Comparison of ENCODE assay signal across 7 mouse cellular contexts in the genomic region with DNA sequence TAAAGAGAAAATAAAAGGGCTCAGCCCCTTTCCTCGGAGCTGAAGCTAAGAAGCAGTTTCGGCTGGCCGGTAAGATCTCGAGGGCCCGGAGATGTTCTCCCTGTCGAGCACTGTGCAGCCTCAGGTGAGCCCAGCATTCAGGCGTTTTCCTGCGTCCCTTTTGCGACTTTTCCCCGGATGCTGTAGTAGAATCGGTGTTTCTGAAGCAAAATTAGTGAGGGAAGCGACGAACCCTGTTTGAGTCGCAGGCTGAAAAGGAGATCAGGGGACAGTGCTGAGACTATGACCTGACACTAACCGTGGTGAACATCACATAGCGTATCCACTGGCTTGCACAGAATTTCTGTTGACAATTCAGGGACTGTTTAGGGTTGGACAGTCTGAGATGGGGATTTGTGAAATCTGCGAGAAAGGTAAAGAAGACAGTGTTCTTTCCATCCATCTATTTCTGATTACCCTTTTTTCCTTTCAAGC. TPM values are rescaled to one million over a fixed set of nuclear protein-coding genes. Genes with fewer than 3 reads are reported as not detected.
DNase-seq lines count a peak whose midpoint lies in the region; ATAC-seq lines count a peak whose summit lies in the region.

No protein-coding gene starts in this region.

- DNase-seq in lung, postnatal 10 days = no peak
- DNase-seq in forebrain, embryonic 10.5 days (ENCODE audit: extremely low spot score, low spot score) = no peak
- DNase-seq in cerebellum, postnatal 4 days (ENCODE audit: low spot score in 2 of 2) = no peak
- DNase-seq in adrenal gland, adult 8-10 months = no peak

- no peaks in the 10 kb centered on the region for H3K36me3 ChIP-seq in lung, embryonic 16.5 days (ENCODE audit: control insufficient read depth, insufficient read depth, low read length)
- H3K36me3 ChIP-seq in forebrain, embryonic 10.5 days (replicated peaks) = peaks cover 25% of the 10 kb centered on the region
- H3K36me3 ChIP-seq in limb, embryonic 15.5 days = peaks cover 4% of the 10 kb centered on the region; the same call in 1 of the 2 replicates
- H3K36me3 ChIP-seq in stomach, embryonic 15.5 days = no peaks in the 10 kb centered on the region

- peak; percentile 2; the same call in 1 of the 2 replicates for ATAC-seq in lung, embryonic 16.5 days (ENCODE audit: low read depth)
- ATAC-seq in limb, embryonic 15.5 days (ENCODE audit: insufficient number of reproducible peaks, low FRiP score, low TSS enrichment, low read depth) = no peak
- peak; percentile 14; the same call in 1 of the 2 replicates for ATAC-seq in stomach, embryonic 15.5 days (ENCODE audit: insufficient read depth, low FRiP score, low read depth)

- peak overlapping the region; percentile 92 for H3K9ac ChIP-seq in lung, embryonic 16.5 days (ENCODE audit: low read length)
- H3K9ac ChIP-seq in limb, embryonic 15.5 days = peak overlapping the region; percentile 47
- peak overlapping the region; percentile 69 for H3K9ac ChIP-seq in stomach, embryonic 15.5 days

- peak overlapping the region; percentile 100 for H3K27ac ChIP-seq in lung, embryonic 16.5 days (ENCODE audit: low read length)
- peak overlapping the region; percentile 93 for H3K27ac ChIP-seq in forebrain, embryonic 10.5 days
- H3K27ac ChIP-seq in limb, embryonic 15.5 days = peak overlapping the region; percentile 100
- peak overlapping the region; percentile 100 for H3K27ac ChIP-seq in stomach, embryonic 15.5 days

- peak overlapping the region; percentile 97 for H3K4me3 ChIP-seq in lung, embryonic 16.5 days (ENCODE audit: low read length)
- H3K4me3 ChIP-seq in forebrain, embryonic 10.5 days = peak overlapping the region; percentile 80
- peak overlapping the region; percentile 79 for H3K4me3 ChIP-seq in limb, embryonic 15.5 days
- H3K4me3 ChIP-seq in stomach, embryonic 15.5 days (replicated peaks) = peak overlapping the region; percentile 64

- peaks cover 20% of the 10 kb centered on the region for H3K4me1 ChIP-seq in lung, embryonic 16.5 days (replicated peaks; ENCODE audit: control insufficient read depth, insufficient read depth, low read length)
- peaks cover 32% of the 10 kb centered on the region for H3K4me1 ChIP-seq in forebrain, embryonic 10.5 days
- peaks cover 17% of the 10 kb centered on the region for H3K4me1 ChIP-seq in limb, embryonic 15.5 days
- peaks cover 18% of the 10 kb centered on the region for H3K4me1 ChIP-seq in stomach, embryonic 15.5 days

- under 1% methylated on average over 17 of the region's 17 CpGs for WGBS in lung, embryonic 16.5 days
- WGBS in forebrain, embryonic 10.5 days = under 1% methylated on average over 17 of the region's 17 CpGs
- WGBS in limb, embryonic 15.5 days = under 1% methylated on average over 17 of the region's 17 CpGs
- under 1% methylated on average over 17 of the region's 17 CpGs for WGBS in stomach, embryonic 15.5 days

- peak overlapping the region; percentile 74 for H3K4me2 ChIP-seq in lung, embryonic 16.5 days (ENCODE audit: low read depth, low read length)
- peak overlapping the region; percentile 81 for H3K4me2 ChIP-seq in limb, embryonic 15.5 days
- peak overlapping the region; percentile 69 for H3K4me2 ChIP-seq in stomach, embryonic 15.5 days

- H3K9me3 ChIP-seq in lung, embryonic 16.5 days (ENCODE audit: control insufficient read depth, low read length) = no peaks in the 10 kb centered on the region
- H3K9me3 ChIP-seq in forebrain, embryonic 10.5 days = no peaks in the 10 kb centered on the region
- H3K9me3 ChIP-seq in limb, embryonic 15.5 days = no peaks in the 10 kb centered on the region
- no peaks in the 10 kb centered on the region for H3K9me3 ChIP-seq in stomach, embryonic 15.5 days

- no peaks in the 10 kb centered on the region for H3K27me3 ChIP-seq in lung, embryonic 16.5 days (ENCODE audit: control insufficient read depth, insufficient read depth, low read depth, low read length)
- H3K27me3 ChIP-seq in forebrain, embryonic 10.5 days (ENCODE audit: poor library complexity, severe bottlenecking) = no peaks in the 10 kb centered on the region
- H3K27me3 ChIP-seq in limb, embryonic 15.5 days = no peaks in the 10 kb centered on the region
- H3K27me3 ChIP-seq in stomach, embryonic 15.5 days (replicated peaks) = no peaks in the 10 kb centered on the region

RNA-seq across cellular contexts. Expression of gene Yme1l1, which starts 0.5 kb away (rescaled TPM):
- polyA plus RNA-seq in lung, embryonic 16.5 days (2015; fragmentation: Nextera tagmentation; extraction: Ambion mirVana) = 73.1 and 81.3 TPM in 2 replicates
- 72.2 and 74.7 TPM in 2 replicates for polyA plus RNA-seq in forebrain, embryonic 10.5 days (2016; fragmentation: Nextera tagmentation; extraction: Ambion mirVana)
- polyA plus RNA-seq in limb, embryonic 15.5 days (2015; fragmentation: Nextera tagmentation; extraction: Ambion mirVana) = 75.5 and 78.8 TPM in 2 replicates
- polyA plus RNA-seq in stomach, embryonic 15.5 days (2015; fragmentation: Nextera tagmentation; extraction: Ambion mirVana) = 68.0 and 72.1 TPM in 2 replicates
- total RNA-seq in adrenal gland, adult 8-10 months (2022) = 100 to 1,000 TPM; 121 to 125 (median 122) TPM

RNA-seq across cellular contexts. Expression of gene Mastl, which starts 0.8 kb away (rescaled TPM):
- polyA plus RNA-seq in lung, embryonic 16.5 days (2015; fragmentation: Nextera tagmentation; extraction: Ambion mirVana) = 12.2 and 13.2 TPM in 2 replicates
- 19.5 and 20.3 TPM in 2 replicates for polyA plus RNA-seq in forebrain, embryonic 10.5 days (2016; fragmentation: Nextera tagmentation; extraction: Ambion mirVana)
- polyA plus RNA-seq in limb, embryonic 15.5 days (2015; fragmentation: Nextera tagmentation; extraction: Ambion mirVana) = 8.2 and 8.7 TPM in 2 replicates
- polyA plus RNA-seq in stomach, embryonic 15.5 days (2015; fragmentation: Nextera tagmentation; extraction: Ambion mirVana) = 8.3 and 9.6 TPM in 2 replicates
- 1 to 10 TPM in 2 of 4 experiments, under 1 TPM in 2; 0.93 to 1.4 (median 1.00) TPM for total RNA-seq in adrenal gland, adult 8-10 months (2022)

RNA-seq across cellular contexts. Expression of gene 4931423N10Rik, which starts 50.6 kb away (rescaled TPM):
- not detected in 2 replicates for polyA plus RNA-seq in lung, embryonic 16.5 days (2015; fragmentation: Nextera tagmentation; extraction: Ambion mirVana)
- not detected in 2 replicates for polyA plus RNA-seq in forebrain, embryonic 10.5 days (2016; fragmentation: Nextera tagmentation; extraction: Ambion mirVana)
- polyA plus RNA-seq in limb, embryonic 15.5 days (2015; fragmentation: Nextera tagmentation; extraction: Ambion mirVana) = not detected in 2 replicates
- not detected in 2 replicates for polyA plus RNA-seq in stomach, embryonic 15.5 days (2015; fragmentation: Nextera tagmentation; extraction: Ambion mirVana)
- total RNA-seq in adrenal gland, adult 8-10 months (2022) = under 1 TPM in 2 of 4 experiments, not detected in 2; 0.35 to 0.68 TPM
